Mouse (Mus musculus) erythroblast, embryonic 14.5 days (primary cell): ENCODE results near the gene Immp2l. TPM values are rescaled to one million over a fixed set of nuclear protein-coding genes. Genes with fewer than 3 reads are reported as not detected.

Source experiments
- H3K27me3 ChIP-seq: 2 replicates; pipeline ENCODE4 v1.6.1; 2012; ENCODE audit warnings: inconsistent platforms; ENCODE audit not compliant: control insufficient read depth
- H3K36me3 ChIP-seq: 2 replicates; pipeline ENCODE4 v1.6.1; 2012; ENCODE audit warnings: mild to moderate bottlenecking, inconsistent platforms; ENCODE audit not compliant: control insufficient read depth
- H3K4me1 ChIP-seq: 2 replicates; pipeline ENCODE4 v1.6.1; 2012; ENCODE audit warnings: inconsistent platforms; ENCODE audit not compliant: control insufficient read depth
- H3K4me3 ChIP-seq: replicated peaks from 2 replicates; pipeline ENCODE3; 2012; ENCODE audit warnings: moderate library complexity, mild to moderate bottlenecking, inconsistent platforms
- H3K9me3 ChIP-seq: 2 replicates; pipeline ENCODE4 v1.6.1; 2012; ENCODE audit warnings: low read length, inconsistent platforms, mixed read lengths; ENCODE audit not compliant: control insufficient read depth
- GATA1 ChIP-seq: IDR thresholded peaks from 2 replicates; pipeline ENCODE4 v1.6.1; 2012; ENCODE audit warnings: low read length, inconsistent platforms, mixed read lengths
- TAL1 ChIP-seq: IDR thresholded peaks from 3 replicates; pipeline ENCODE4 v1.6.1; 2012; ENCODE audit warnings: low read length, inconsistent platforms, mixed read lengths
- polyA plus RNA-seq: library from polyadenylated mRNA; stranded (reverse); fragments of >175 nt; gene quantifications from 2 replicates; pipeline ENCODE4 v1.2.3, GENCODE M21; 2012

The Immp2l gene
- 0.11 TPM in 1 of 2 replicates, not detected in the other for polyA plus RNA-seq

DNA sequence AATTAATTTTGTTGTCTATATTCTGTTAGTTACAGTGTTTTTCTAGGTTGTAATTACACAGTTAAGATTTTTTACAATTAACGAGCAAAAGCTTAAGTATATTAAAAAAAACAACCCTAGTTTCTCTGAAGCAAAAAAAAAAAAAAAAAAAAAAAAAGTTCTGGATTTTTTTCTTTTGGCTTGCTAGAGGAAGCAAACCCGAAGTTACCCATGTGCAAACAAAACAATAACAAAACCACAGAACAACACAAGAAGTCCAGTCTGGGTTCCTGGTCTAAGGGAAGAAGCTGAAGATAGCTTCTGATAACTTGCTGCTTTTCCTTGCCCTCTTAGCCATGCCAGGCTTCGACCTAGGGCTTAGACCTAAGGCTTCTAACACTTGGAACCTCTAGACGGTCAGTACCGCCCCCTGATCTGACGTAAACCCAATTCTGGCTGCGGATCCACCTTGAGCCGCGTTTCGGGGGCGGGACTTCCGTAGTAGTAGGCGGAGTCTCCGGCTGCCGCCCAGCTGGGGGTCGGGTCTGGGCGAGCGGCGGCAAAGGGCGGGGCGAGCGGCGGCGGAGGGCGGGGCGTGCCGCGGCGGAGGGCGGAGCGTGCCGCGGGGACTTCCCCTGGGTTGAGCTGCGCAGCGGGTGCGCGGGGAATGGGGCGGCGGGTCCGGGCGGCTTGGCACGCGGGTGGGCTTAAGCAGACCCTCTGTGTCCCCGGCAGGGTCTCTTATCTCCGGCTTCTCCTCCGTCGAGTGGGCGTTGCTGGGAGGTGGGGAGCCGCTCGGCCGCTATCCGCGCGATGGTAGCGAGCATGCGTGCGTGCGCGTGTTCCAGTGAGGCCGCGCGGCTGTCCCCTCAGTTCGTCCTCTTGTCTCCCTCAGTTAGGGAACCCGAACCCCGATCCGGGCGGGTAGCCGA, at the start of gene Immp2l:
Gene Immp2l, plus strand, starts transcription at position 580 of the 911 bp plus-strand sequence.
- Histone ChIP-seq H3K9me3 (no peaks in the 10 kb centered on the region), H3K4me3 (peak within 1 kb of the TSS; percentile 97), H3K27me3 (no peaks in the 10 kb centered on the region), H3K36me3 (peaks cover 5% of the 10 kb centered on the region), H3K4me1 (peaks cover 38% of the 10 kb centered on the region)
- TF ChIP-seq TAL1 (no peak), GATA1 (no peak)

DNA sequence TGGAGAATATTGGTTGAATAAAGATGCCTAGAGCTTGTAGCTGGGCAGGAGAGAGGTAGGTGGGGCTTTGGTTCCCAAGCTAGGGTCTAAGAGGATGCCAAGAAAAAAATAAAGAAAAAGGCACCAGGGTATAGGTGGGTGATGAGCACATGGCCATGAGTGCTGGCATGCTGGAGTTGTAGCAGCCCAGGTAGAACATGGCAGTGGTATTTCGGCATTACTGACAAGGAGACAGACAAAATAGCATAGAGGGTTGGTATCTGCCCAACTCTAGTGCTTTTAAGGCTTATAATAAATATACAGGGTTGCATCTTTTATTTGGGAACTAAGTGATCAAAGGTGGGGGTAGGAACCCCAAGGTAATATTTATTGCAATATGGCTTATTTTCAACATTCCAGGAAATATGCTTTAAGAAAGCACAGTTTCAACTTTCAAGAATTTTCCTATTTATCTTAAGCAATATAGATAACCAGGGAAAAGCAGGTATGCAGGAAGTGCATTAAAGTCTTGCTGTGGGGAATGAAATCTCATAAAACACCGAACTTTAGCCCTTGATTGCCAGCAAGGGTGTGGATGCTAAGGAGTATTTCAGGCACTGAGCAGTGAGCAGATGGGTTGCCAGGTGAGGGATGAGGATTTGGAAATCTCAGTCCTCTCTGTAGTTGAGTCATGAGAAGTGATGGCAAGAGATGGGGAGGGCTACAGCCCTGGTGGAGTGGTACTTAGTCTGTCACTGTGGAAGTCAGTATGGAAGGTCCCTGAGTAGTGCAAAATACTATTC, 45.0 kb upstream of the Immp2l start:
- no peaks in the 10 kb centered on the region for H3K9me3 ChIP-seq
- H3K4me3 ChIP-seq, result no peak overlapping the region

DNA sequence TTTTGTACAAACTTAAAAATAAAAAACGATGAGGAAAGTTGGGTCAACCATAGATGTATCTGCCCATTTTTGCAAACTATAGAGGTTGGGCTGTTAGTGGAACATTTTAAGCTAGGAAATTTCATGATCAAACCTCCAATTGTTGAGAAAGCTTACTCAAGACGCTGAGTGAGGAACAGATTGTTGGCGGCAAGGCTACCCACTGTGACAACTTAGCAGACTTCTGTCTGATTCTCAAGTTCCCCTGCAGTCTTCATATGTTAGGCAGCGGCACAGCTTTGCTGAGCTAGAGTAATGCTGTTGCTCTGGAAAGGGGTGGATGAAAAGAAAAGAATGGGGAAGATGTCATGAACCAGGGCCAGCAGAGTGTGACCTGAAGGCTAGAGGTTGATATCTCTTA, 44.2 kb upstream of the Immp2l start:
- Histone ChIP-seq H3K9me3 (no peaks in the 10 kb centered on the region), H3K27me3 (peaks cover 68% of the 10 kb centered on the region), H3K4me1 (peaks cover 2% of the 10 kb centered on the region), H3K36me3 (no peaks in the 10 kb centered on the region), H3K4me3 (no peak overlapping the region)
- no peak for TF ChIP-seq TAL1

More for the DNA sequence above, 45.0 kb upstream of the Immp2l start:
- Histone ChIP-seq H3K4me1 (peaks cover 4% of the 10 kb centered on the region), H3K36me3 (no peaks in the 10 kb centered on the region), H3K27me3 (peaks cover 72% of the 10 kb centered on the region)
- no peak for TF ChIP-seq GATA1
- no peak for TF ChIP-seq TAL1

DNA sequence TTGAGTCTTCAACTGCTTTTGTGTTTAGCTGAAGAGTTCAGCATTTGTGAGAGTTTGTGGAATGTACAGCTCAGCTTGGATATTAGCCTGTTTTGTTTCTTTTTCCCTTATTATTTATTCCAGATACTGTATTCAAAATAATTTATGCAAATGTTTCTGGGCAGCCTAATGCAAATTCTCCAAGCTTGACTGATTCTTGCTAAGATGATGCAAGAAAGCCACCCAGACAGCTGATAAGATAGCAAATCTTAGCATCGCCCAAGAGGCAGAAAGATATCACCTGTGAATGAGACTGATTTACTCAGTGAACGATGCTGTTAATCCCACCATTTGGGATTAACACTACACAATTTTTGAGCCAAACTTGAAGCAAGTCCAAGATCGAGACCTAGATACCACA, 43.7 kb upstream of the Immp2l start:
- no peaks in the 10 kb centered on the region for H3K4me1 ChIP-seq
- peaks cover 67% of the 10 kb centered on the region for H3K27me3 ChIP-seq
- no peaks in the 10 kb centered on the region for H3K36me3 ChIP-seq
- no peaks in the 10 kb centered on the region for H3K9me3 ChIP-seq
- TF ChIP-seq GATA1 (no peak), TAL1 (no peak)
- no peak overlapping the region for H3K4me3 ChIP-seq

DNA sequence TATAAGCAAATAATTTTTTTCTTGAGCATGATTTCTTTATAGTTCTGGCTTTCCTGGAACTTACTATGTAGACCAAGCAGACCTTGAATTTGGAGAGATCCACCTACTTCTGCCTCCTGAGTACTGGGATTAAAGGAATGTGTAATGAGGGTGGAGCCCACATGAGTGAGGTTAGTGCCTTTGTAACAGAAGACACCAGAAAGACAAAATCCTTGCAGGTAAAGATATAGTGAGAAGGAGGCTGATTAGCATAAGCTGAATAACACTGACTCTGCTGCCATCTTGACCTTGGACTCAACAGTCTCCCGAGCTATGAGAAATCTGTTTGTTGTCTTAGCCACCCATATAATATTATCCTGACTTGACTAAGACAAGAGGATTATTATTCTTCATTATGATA, 40.9 kb upstream of the Immp2l start:
- Histone ChIP-seq H3K4me1 (no peaks in the 10 kb centered on the region), H3K9me3 (no peaks in the 10 kb centered on the region), H3K36me3 (no peaks in the 10 kb centered on the region), H3K27me3 (peaks cover 60% of the 10 kb centered on the region), H3K4me3 (no peak overlapping the region)
- TF ChIP-seq GATA1 (no peak), TAL1 (no peak)

DNA sequence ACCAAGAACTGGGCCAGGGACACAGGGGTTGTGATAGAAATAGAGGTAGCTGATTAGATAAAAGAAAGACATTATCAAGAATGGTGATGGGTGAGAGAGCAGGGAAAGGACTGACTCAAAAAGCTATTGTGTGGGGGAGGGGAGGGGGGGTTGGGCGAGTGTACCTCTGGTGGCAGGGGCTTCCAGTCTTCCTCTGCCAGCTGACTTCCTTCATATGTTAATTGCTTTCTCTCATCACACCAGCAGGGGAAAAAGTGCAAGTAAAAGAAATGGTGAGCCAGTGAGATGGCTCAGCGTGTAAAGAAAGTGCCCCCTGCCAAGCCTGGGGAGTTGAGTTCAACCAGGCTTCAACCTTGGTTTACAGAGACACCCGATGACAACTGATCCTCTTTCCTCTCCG, 39.2 kb upstream of the Immp2l start:
- peaks cover 60% of the 10 kb centered on the region for H3K27me3 ChIP-seq

DNA sequence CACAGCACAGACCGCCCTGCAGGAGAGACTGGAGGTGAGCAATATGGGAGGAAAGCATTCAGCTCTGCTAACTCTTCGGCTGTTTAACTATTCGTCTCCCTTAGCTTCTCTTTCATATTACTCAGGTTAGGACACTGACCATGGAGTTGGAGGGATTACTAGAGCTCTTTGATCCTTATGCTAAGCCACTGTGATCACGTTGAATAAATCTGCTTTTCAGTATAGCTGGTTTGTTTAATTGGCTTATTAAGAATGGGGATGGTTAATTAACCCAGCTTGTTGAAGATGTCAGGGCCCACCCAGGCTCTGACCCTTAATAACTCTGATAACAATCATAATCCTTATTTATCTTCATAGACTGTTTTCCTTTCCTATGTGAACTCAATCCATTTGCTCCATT, 38.1 kb upstream of the Immp2l start:
- Histone ChIP-seq H3K27me3 (peaks cover 57% of the 10 kb centered on the region), H3K9me3 (no peaks in the 10 kb centered on the region), H3K4me3 (no peak overlapping the region), H3K36me3 (no peaks in the 10 kb centered on the region), H3K4me1 (no peaks in the 10 kb centered on the region)
- TF ChIP-seq TAL1 (no peak), GATA1 (no peak)

More for the DNA sequence above, 39.2 kb upstream of the Immp2l start:
- no peaks in the 10 kb centered on the region for H3K4me1 ChIP-seq
- no peak for TF ChIP-seq TAL1
- TF ChIP-seq GATA1, result no peak
- no peaks in the 10 kb centered on the region for H3K36me3 ChIP-seq
- H3K9me3 ChIP-seq, result no peaks in the 10 kb centered on the region
- H3K4me3 ChIP-seq, result no peak overlapping the region

DNA sequence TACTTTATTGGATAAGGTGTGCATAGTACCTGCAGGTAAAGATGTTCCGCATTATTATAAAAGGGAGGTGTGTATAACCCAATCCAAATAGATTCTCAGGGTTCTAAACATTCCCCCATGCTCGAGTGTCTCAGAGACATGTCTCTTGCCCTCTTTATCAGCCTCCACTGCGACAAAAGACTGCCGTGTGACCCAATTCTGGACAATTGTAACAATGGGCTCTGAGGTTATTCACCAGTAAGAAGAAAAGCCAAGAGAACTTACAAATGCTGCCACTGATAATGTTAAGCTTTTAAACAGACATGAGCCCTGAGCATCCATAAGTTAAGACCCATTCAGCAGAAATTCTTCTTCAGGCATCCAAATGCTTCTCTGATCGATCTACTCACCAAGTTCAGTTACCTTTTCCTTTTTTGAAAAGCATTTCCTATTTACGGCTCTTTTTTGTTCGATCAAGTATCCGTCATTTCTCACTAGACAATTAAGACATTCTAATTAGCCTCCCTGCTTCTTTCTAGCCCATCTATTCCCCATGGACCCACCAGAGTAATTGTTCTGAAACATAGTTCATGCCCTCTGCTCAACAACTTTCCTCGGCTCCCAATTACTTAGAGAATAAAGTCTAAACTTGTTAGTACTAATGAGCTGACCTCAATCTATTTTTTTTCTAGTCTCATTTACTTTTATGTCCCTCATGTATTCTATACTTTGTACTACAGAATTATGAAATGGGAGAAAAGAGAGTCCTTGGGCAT, 35.4 kb upstream of the Immp2l start:
- Histone ChIP-seq H3K4me1 (no peaks in the 10 kb centered on the region), H3K4me3 (no peak overlapping the region), H3K36me3 (no peaks in the 10 kb centered on the region), H3K27me3 (peaks cover 34% of the 10 kb centered on the region), H3K9me3 (no peaks in the 10 kb centered on the region)
- TF ChIP-seq GATA1, result no peak
- TF ChIP-seq TAL1, result no peak
